Mouse (Mus musculus) thymus, postnatal 4 days (tissue): ENCODE results near the gene Alox5.

Source experiments
- DNase-seq: peaks from one replicate; pipeline ENCODE4 v3.0.0; 2021

Gene Alox5

GRCm38 (mm10) chr6:116416000-116416552 is 44.9 kb downstream of the Alox5 start:
- DNase-seq = no peak

- DNase-seq = no peak
Measured at GRCm38 (mm10) chr6:116415126-116415676, 45.8 kb downstream of the Alox5 start.

- no peak for DNase-seq
Measured at GRCm38 (mm10) chr6:116412546-116413325, 48.2 kb downstream of the Alox5 start.

GRCm38 (mm10) chr6:116411716-116412115 is 49.3 kb downstream of the Alox5 start:
- DNase-seq = no peak

GRCm38 (mm10) chr6:116410436-116410835 is 50.5 kb downstream of the Alox5 start:
- no peak for DNase-seq

- DNase-seq = no peak
Measured at GRCm38 (mm10) chr6:116407956-116408657, 52.9 kb downstream of the Alox5 start.

GRCm38 (mm10) chr6:116407216-116407615 is 53.8 kb downstream of the Alox5 start:
- no peak for DNase-seq

GRCm38 (mm10) chr6:116406680-116407079 is 54.3 kb downstream of the Alox5 start:
- no peak for DNase-seq

GRCm38 (mm10) chr6:116406152-116406551 is 54.8 kb downstream of the Alox5 start:
- DNase-seq = no peak

GRCm38 (mm10) chr6:116405715-116406114 is 55.3 kb downstream of the Alox5 start:
- no peak for DNase-seq

GRCm38 (mm10) chr6:116405243-116405642 is 55.7 kb downstream of the Alox5 start:
- DNase-seq = no peak

- no peak for DNase-seq
Measured at GRCm38 (mm10) chr6:116402426-116402825, 58.6 kb downstream of the Alox5 start.

GRCm38 (mm10) chr6:116401746-116402423 is 59.1 kb downstream of the Alox5 start:
- DNase-seq = no peak

GRCm38 (mm10) chr6:116398136-116398535 is 62.8 kb downstream of the Alox5 start:
- DNase-seq = no peak

- DNase-seq = no peak
Measured at GRCm38 (mm10) chr6:116397621-116398020, 63.4 kb downstream of the Alox5 start.

- DNase-seq = no peak
Measured at GRCm38 (mm10) chr6:116394916-116395648, 65.9 kb downstream of the Alox5 start.

- DNase-seq = no peak
Measured at GRCm38 (mm10) chr6:116389481-116389880, 71.5 kb downstream of the Alox5 start.

GRCm38 (mm10) chr6:116388068-116388467 is 72.9 kb downstream of the Alox5 start:
- DNase-seq = no peak

- no peak for DNase-seq
Measured at GRCm38 (mm10) chr6:116386506-116386905, 74.5 kb downstream of the Alox5 start.

GRCm38 (mm10) chr6:116386045-116386415 is 74.9 kb downstream of the Alox5 start:
- DNase-seq = no peak

- DNase-seq = no peak
Measured at GRCm38 (mm10) chr6:116385194-116386044, 75.6 kb downstream of the Alox5 start.
